Mouse (Mus musculus) embryonic facial prominence, embryonic 14.5 days (tissue): ENCODE measurements at regions not wholly inside any gene's neighbourhood (a gene's known extent, or its start where the extent isn't known, plus 50 kb on each side); places are given as distances from the start of the nearest gene placed in this dataset.

ENCODE experiments used
- ATAC-seq: fragments of 200-750 bp; cut with Nextera tagmentation; 2 replicates; pipeline ENCODE4 v1.8.0; 2017; ENCODE audit warnings: low read depth, moderate number of reproducible peaks, moderate TSS enrichment
- DNase-seq: peaks from one replicate; pipeline ENCODE4 v3.0.0-alpha.2; 2015; ENCODE audit warnings: low spot score
- H3K27ac ChIP-seq: fragments of 300-500 bp; sonication (generic); replicated peaks from 2 replicates; pipeline ENCODE4 v1.5.1; 2014; ENCODE audit warnings: low read depth, mild to moderate bottlenecking, low read length, moderate library complexity
- H3K27me3 ChIP-seq: fragments of 300-500 bp; sonication (generic); replicated peaks from 2 replicates; pipeline ENCODE4 v1.6.1; 2014; ENCODE audit warnings: low read length; ENCODE audit not compliant: control insufficient read depth, insufficient read depth
- H3K36me3 ChIP-seq: fragments of 300-500 bp; sonication (generic); 2 replicates; pipeline ENCODE4 v1.6.1; 2014; ENCODE audit warnings: low read length, mixed read lengths; ENCODE audit not compliant: control insufficient read depth, insufficient read depth
- H3K4me1 ChIP-seq: fragments of 300-500 bp; sonication (generic); 2 replicates; pipeline ENCODE4 v1.6.1; 2014; ENCODE audit warnings: antibody characterized with exemption, low read length; ENCODE audit not compliant: control insufficient read depth, insufficient read depth
- H3K4me2 ChIP-seq: fragments of 300-500 bp; sonication (generic); 2 replicates; pipeline ENCODE4 v1.6.1; 2014; ENCODE audit warnings: low read depth, mild to moderate bottlenecking, low read length, moderate library complexity, mixed read lengths
- H3K4me3 ChIP-seq: fragments of 300-500 bp; sonication (generic); 2 replicates; pipeline ENCODE4 v1.5.1; 2014; ENCODE audit warnings: low read depth, mild to moderate bottlenecking, low read length
- H3K9ac ChIP-seq: fragments of 300-500 bp; sonication (generic); 2 replicates; pipeline ENCODE4 v1.6.1; 2014; ENCODE audit warnings: low read depth, mild to moderate bottlenecking, low read length, moderate library complexity, mixed read lengths
- H3K9me3 ChIP-seq: fragments of 300-500 bp; sonication (generic); 2 replicates; pipeline ENCODE4 v1.6.1; 2016; ENCODE audit warnings: low read length; ENCODE audit not compliant: control insufficient read depth
- WGBS: fragments of 180-500 bp; shearing (Covaris S2); extraction: QIAGEN DNeasy Blood & Tissue Kit; methylation state at CpG from one replicate; pipeline ENCODE4 v1.1.7; 2014; 5-methylcytosine and 5-hydroxymethylcytosine counted together

DNA sequence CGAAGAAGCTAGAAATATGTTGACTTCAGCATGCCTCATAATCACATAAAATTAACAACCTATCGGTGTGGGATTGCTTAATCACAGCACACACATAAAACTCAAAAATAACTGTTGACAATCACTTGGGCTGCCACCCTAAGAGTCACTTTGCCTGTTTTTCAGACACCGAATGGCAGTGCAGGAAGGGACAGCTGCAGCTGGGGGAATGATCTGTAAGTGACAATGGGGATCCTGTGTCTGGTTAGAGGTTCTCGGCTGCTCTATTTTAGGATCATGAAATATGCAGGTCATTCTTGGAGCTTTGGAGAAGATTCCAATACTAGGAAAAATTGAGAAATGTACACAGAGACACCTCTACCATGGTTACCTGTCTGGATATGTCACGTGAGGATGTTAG is 54.4 kb upstream of the Tcf12 start:
- no peak for ATAC-seq
- Histone ChIP-seq H3K27ac (no peak overlapping the region), H3K36me3 (no peaks in the 10 kb centered on the region), H3K9me3 (no peaks in the 10 kb centered on the region), H3K4me3 (no peak overlapping the region), H3K4me1 (peaks cover 15% of the 10 kb centered on the region), H3K9ac (no peak overlapping the region), H3K4me2 (no peak overlapping the region), H3K27me3 (no peaks in the 10 kb centered on the region)
- 80% methylated on average over 5 of the region's 5 CpGs for WGBS
- no peak for DNase-seq

DNA sequence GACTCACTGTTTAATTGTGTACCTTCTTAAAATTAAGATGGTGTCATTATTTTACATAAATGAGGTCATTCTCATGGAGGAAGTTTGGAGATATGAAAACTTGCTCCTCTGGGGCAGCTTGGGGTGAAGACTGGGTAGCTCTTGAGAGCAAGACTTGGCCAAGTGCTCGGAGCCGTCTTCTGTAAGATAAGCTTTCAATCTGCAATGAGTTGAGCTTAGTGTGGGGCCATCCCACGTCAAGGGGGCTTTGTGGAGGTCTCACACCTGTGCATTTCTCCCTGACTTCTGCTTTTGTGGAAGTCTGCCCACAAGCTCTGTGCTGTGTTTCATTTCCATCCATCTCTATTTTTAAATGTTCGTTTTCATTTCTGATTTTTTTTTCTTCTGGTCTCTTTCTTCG is 54.9 kb upstream of the Tcf12 start:
- H3K27ac ChIP-seq, result no peak overlapping the region
- 75% methylated on average over 5 of the region's 5 CpGs for WGBS

DNA sequence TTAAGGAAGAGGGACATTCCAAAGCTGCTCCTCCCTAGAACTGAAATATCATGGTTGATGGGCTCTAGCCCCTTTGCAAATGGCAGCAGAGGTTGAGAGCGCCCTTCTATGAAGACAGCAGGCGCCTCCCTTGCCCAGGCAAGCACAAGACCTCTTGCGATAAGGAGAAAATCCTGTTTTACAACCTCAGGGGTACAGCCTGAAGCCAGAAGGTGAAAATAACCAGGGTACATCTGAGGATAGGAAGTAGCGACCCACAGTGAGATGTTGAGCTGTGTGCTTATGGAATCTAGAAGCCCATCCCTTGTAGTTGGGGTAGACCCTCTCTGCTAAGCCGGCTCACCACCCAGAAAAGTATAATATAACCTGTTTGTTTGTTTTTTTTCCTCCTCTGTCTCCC is 57.6 kb upstream of the Tcf12 start:
- 59% methylated on average over 5 of the region's 5 CpGs for WGBS
- Histone ChIP-seq H3K4me3 (peak overlapping the region; percentile 36; the same call in 1 of the 2 replicates), H3K4me1 (peaks cover 15% of the 10 kb centered on the region), H3K27ac (no peak overlapping the region; the same call in 1 of the 2 replicates), H3K9ac (no peak overlapping the region), H3K9me3 (no peaks in the 10 kb centered on the region), H3K36me3 (no peaks in the 10 kb centered on the region), H3K27me3 (no peaks in the 10 kb centered on the region), H3K4me2 (peak overlapping the region; percentile 57)
- ATAC-seq (no peak), DNase-seq (peak; percentile 27)

More for the DNA sequence above, 54.9 kb upstream of the Tcf12 start:
- Histone ChIP-seq H3K9me3 (no peaks in the 10 kb centered on the region), H3K4me3 (no peak overlapping the region), H3K4me1 (peaks cover 15% of the 10 kb centered on the region), H3K4me2 (no peak overlapping the region), H3K27me3 (no peaks in the 10 kb centered on the region), H3K36me3 (no peaks in the 10 kb centered on the region), H3K9ac (no peak overlapping the region)
- no peak for DNase-seq
- ATAC-seq, result no peak

DNA sequence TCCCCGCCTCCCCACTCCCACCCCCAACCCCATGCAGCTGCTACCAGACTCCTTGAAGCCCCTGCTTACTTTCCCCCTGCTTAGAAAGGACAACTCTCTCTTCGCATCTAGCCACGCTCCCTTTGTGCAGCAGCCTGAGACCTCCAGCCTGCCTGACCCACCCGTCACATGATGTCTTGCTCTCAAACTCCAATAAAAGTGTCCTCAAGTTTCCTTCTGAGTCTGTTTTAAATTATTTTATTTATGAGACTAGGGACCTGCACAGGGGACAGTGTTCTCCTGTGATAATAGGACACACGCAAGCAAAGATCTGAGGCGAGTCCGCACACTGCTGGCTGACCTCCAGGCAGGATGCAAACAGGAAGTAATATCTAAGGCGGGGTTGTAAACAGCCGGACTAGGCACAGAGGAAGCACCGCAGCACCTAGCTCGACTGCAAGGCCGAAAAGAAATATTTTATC is 58.1 kb upstream of the Tcf12 start:
- Histone ChIP-seq H3K4me3 (peak overlapping the region; percentile 36), H3K36me3 (no peaks in the 10 kb centered on the region), H3K27ac (peak overlapping the region; percentile 6; the same call in 1 of the 2 replicates), H3K4me1 (peaks cover 15% of the 10 kb centered on the region), H3K9ac (peak overlapping the region; percentile 55), H3K9me3 (no peaks in the 10 kb centered on the region), H3K4me2 (peak overlapping the region; percentile 57), H3K27me3 (no peaks in the 10 kb centered on the region)
- peak; percentile 47; the same call in 1 of the 2 replicates for ATAC-seq
- DNase-seq, result peak; percentile 56
- WGBS, result 6% methylated on average over 12 of the region's 12 CpGs

DNA sequence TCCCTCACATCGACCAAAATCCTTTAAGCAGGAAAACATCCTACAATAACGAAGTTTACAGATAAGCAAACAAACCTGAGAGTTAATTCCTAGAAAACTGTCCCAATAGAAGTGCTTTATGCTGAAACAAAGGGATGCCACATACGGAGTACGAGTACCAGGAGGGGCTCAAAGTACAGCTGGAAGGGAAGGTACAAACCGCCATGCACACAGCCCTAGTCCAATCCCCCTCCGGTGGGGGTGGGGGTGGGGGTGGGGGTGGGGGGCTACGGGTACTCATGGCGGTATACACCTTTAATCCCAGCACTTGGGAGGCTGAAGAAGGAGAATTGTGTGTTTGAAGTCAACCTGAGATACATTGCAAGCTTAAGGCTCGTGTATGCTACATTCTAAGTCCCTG is 58.6 kb upstream of the Tcf12 start:
- H3K9me3 ChIP-seq, result peaks cover 3% of the 10 kb centered on the region; the same call in 1 of the 2 replicates
- peaks cover 15% of the 10 kb centered on the region for H3K4me1 ChIP-seq
- peak overlapping the region; percentile 36 for H3K4me3 ChIP-seq
- peak overlapping the region; percentile 6; the same call in 1 of the 2 replicates for H3K27ac ChIP-seq
- WGBS, result 7% methylated on average over 9 of the region's 9 CpGs
- H3K27me3 ChIP-seq, result no peaks in the 10 kb centered on the region
- H3K4me2 ChIP-seq, result peak overlapping the region; percentile 57
- no peak for DNase-seq
- no peaks in the 10 kb centered on the region for H3K36me3 ChIP-seq
- peak overlapping the region; percentile 55 for H3K9ac ChIP-seq
- ATAC-seq, result 0 out of 2 replicates have a peak, but pooled peaks have one; percentile 30

DNA sequence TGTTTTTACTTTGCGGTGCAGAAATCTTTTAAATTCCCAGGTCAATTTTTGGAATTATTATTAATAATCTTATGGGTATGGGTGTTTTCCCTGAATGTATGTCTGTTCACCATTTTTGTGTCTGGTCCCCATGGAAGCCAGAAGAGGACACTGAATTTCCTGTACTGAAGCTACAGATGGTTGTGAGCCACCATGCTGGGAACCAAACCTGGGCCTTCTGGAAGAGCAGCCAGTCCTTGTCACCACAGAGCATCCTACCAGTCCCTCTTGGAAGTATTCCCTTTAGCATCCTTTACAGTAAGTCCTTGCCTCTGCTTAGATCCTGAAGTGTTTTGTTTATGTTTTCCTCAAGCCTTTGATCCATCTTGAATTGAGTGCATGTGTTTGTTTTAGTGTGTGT is 60.7 kb upstream of the Tcf12 start:
- Histone ChIP-seq H3K4me1 (peaks cover 15% of the 10 kb centered on the region), H3K4me3 (no peak overlapping the region), H3K9me3 (peaks cover 4% of the 10 kb centered on the region; the same call in 1 of the 2 replicates), H3K9ac (no peak overlapping the region), H3K4me2 (no peak overlapping the region), H3K27ac (no peak overlapping the region), H3K36me3 (no peaks in the 10 kb centered on the region), H3K27me3 (no peaks in the 10 kb centered on the region)
- ATAC-seq, result no peak
- DNase-seq, result no peak
- WGBS, result 87% methylated on average over 1 of the region's 1 CpGs

DNA sequence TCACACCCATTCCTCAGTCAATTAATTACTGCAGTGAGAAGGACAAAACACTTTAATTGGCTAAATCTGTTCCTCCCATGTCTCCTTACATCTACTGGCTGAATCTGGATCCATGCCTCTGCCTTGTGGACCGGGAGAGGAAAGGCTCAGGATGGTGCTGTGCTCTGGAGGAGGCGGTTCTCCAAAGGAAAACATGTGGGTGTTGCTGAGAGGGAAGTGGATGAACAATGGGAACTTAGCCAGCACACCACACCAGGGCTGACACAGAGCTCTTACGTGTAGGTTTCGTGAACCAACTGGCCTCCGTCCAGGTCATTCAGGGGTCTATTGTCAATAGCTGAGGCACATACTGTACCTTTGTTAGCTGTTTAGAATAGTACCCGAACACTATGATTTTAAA is 69.3 kb upstream of the Tcf12 start:
- peaks cover 9% of the 10 kb centered on the region; the same call in 1 of the 2 replicates for H3K4me1 ChIP-seq
- no peak overlapping the region for H3K4me2 ChIP-seq
- H3K4me3 ChIP-seq, result no peak overlapping the region
- DNase-seq (peak; percentile 48), ATAC-seq (no peak)
- H3K27ac ChIP-seq, result no peak overlapping the region
- 71% methylated on average over 6 of the region's 6 CpGs for WGBS
- no peaks in the 10 kb centered on the region for H3K9me3 ChIP-seq
- no peaks in the 10 kb centered on the region for H3K27me3 ChIP-seq
- no peaks in the 10 kb centered on the region for H3K36me3 ChIP-seq
- H3K9ac ChIP-seq, result no peak overlapping the region

DNA sequence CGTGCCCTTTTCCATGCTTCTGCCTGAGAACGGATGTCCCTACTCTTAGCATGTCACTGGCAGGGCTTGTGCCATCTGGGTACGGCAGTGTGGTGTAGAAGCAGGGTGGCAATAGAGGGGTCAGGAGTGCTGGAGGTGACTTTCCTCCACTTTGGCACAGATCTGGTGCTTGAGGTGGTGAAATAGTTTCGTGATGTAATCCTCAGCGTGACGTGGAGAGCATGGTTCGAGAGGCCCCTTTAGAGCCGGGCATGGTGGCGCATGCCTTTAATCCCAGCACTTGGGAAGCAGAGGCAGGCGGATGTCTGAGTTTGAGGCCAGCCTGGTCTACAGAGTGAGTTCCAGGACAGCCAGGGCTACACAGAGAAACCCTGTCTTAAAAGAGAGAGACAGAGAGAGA is 71.7 kb upstream of the Tcf12 start:
- ATAC-seq, result no peak

DNA sequence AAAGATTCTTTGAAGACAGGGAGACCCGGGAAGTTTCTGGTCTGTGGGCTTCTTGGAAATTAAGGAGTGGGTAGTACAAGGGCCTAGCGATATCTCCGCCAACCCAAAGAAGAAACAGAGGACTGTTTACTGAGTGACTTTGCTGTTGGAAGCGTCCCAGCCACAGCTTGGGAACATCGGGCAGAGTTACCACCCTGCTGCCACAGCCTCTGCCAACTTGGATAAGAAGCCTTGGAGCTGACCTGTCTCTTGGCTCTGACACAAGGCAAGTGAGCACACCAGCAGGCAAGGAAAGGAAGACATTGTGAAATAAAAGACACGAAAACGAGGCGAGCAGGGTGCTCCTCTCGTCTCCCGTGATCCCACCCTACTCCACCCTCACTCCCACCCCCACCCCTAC is 72.3 kb upstream of the Tcf12 start:
- no peak overlapping the region for H3K4me3 ChIP-seq
- 68% methylated on average over 10 of the region's 10 CpGs for WGBS
- ATAC-seq (no peak), DNase-seq (peak; percentile 53)
- peaks cover 9% of the 10 kb centered on the region; the same call in 1 of the 2 replicates for H3K4me1 ChIP-seq
- no peaks in the 10 kb centered on the region for H3K27me3 ChIP-seq
- H3K4me2 ChIP-seq, result no peak overlapping the region
- H3K27ac ChIP-seq, result no peak overlapping the region
- no peaks in the 10 kb centered on the region for H3K36me3 ChIP-seq
- H3K9me3 ChIP-seq, result no peaks in the 10 kb centered on the region
- no peak overlapping the region for H3K9ac ChIP-seq

More for the DNA sequence above, 71.7 kb upstream of the Tcf12 start:
- H3K36me3 ChIP-seq, result no peaks in the 10 kb centered on the region
- H3K27me3 ChIP-seq, result no peaks in the 10 kb centered on the region
- no peak overlapping the region for H3K9ac ChIP-seq
- no peak for DNase-seq
- H3K4me2 ChIP-seq, result no peak overlapping the region
- no peak overlapping the region for H3K4me3 ChIP-seq
- WGBS, result 90% methylated on average over 10 of the region's 10 CpGs
- no peaks in the 10 kb centered on the region for H3K9me3 ChIP-seq
- peaks cover 9% of the 10 kb centered on the region; the same call in 1 of the 2 replicates for H3K4me1 ChIP-seq
- no peak overlapping the region for H3K27ac ChIP-seq
